Mouse (Mus musculus): ENCODE data around the gene Greb1.

DNA sequence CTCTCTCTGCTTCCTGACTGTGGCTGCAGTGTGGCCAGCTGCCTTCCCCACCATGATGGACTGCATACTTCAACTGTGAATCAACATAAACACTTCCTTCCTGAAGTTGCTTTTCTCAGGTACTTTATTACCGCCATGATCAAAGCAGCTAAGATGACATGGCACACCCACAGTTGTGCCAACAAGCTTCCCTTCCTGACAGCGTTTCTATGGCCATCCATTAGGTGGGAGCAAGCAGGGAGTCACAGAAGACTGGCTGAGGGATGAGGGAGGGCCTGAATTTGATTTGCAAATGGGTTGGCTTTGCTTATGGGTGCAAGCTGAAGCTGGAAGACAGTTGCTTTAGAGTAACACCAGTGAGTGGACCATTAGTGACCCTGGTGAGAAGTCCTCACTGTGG, 49.1 kb upstream of the Greb1 start:
- no peak for TF ChIP-seq POLR2A (IDR thresholded peaks at IDR 0.05; ENCODE audit: extremely low read depth, insufficient read depth, low read length)
- TF ChIP-seq CTCF (IDR thresholded peaks at IDR 0.05; ENCODE audit: extremely low read depth, insufficient read depth, low read length) = no peak

Data from cortical plate, adult 2 months (tissue).